Mouse (Mus musculus) kidney, postnatal 25 days (tissue): ENCODE measurements at regions not wholly inside any gene's neighbourhood (a gene's known extent, or its start where the extent isn't known, plus 50 kb on each side); places are given as distances from the start of the nearest gene placed in this dataset.

Source experiments
- DNase-seq, 2 experiments: peaks; one replicate each; pipeline ENCODE4 v3.0.0; 2021; ENCODE audit warnings: mixed read lengths in 2 of 2

DNA sequence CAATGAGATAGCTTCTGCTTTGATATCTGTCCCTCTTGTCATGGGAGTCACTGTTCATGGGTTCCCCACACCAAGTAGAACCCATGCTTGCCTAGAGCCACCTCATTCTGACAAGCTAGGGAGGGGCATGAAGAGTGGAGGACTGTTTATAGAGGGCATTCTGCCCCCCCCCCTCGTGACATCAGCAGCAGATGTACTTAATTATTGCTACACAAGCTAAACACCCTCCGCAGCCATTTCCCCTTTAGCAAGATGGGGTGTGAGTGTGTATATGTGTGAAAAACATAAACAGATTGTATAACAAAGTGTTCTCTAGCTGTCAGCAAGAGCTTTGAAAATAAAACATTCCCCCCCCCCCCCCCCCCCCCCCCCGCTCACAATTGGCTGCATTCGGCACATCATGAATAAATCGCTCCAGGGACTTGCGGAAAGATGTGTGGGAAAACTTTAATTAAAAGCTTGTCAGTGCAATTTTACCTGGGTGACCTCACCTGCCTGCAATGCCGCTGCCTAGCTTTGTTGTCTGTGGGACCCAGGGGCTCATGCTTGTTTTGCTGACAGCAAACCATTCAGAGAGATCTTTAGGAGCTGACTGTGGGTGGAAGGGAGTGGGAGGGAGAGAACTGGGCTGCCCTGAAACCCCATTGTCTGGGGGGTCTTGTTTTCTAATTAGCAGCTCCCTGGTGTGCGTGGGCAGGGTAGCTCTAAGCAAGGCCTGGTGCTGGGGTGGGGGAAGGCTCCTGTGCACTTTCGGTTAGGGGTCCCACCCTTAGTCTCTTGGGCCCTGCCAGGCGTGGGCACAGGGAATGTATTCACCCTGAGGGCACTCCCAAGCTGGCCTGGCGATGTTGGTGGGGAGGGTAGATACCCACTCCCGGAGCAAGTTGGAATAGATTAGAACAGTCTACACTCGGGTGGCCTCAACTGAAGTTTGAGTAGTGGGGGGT lies 63.4 kb downstream of the Irx2 start:
- no peak for DNase-seq

DNA sequence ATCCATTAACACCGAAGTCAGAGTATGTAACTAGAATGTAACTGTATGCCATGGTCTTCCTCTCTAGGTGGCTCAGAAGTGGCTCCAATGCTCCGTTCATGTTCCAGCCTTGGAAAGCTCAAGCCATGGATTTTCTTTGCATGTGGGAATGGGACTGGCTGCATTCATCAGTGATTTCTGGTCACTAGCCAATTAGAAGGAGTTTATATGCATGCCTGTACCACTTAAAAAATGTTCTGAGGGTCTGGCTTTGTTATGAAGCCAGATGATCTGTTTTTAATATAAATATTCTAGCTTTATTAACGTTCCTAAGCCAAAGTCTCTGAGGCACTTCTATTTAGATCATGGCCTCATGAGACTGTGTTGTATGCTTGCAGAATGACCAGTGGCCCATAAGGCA lies 78.8 kb downstream of the Irx2 start:
- DNase-seq: no peak

DNA sequence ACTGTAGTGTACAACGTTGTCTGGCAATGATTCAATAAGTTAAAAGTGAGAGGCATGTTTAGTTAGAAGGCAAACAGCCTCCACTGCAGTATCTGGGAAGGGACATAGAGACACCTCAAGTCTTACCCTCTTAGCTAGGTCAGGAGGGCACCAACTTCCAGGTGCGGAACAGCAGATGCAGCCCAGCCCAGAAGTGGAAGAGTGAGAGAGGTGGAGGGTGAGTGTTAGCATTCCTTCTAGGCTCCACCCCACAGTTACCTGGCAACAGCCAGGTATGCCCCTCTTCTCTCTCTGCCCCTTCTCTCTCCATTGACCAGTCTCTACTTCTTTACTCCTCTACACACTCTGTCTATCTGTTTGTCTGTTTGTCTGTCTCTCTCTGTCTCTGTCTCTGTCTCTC lies 80.1 kb downstream of the Irx2 start:
- no peak for DNase-seq

GRCm38 (mm10) chr13:72710051-72710450 lies 81.4 kb downstream of the Irx2 start:
- no peak for DNase-seq

GRCm38 (mm10) chr13:72711136-72711535 lies 82.5 kb downstream of the Irx2 start:
- DNase-seq: no peak

GRCm38 (mm10) chr13:72711842-72712330 lies 83.3 kb downstream of the Irx2 start:
- DNase-seq: no peak

DNA sequence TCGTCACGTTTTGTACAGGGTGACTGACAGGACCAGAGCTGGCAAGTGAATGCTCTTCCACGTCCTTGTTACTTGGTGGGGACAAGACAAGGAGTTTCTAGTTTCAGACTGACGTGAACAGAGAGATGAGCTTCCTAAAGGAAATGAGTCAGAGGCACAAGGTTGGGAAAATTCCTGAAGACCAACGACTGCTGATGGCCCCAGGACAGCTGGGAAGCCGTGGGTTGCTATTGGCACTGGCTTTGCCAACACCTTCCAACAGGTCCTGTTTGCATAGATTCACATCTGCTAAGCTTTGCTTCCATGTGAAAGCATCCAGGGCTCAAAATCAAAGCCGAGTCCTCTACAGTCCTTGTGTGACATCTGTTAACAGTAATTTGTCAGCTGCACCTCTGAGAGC lies 86.2 kb downstream of the Irx2 start:
- no peak for DNase-seq

DNA sequence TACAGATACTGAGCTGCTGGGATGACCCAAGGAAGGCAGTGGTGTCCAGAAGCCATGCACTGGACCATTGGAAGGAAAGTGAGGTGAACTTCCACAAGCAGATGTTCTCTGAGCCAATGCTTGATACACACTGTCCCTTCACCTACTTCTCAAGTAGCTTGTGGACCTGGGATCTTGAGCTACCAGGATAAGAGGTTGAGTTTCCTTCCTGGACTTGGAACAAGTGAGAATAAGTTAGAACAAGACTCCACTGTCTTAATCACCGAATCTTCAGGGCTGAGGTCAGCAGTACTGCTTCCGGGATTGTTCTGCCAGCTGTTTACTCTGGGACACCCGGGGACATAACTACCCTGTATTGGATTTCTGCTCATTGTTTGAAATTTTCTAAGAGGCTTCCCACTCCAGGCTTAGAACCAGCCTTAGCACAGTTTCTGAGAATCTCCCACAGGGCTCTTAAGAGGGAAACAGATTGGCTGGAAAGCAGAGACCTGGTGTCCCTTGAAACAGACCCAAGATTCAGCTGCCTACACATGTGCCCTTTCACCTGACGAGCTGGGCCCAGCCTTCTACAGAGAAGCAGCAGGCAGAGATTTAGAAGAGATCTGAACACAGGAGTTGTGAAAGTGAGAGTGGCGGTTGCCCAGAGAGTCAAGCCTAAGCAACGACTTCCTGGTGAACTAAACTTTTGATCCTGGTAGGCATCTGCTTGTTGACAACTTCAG lies 87.5 kb downstream of the Irx2 start:
- no peak for DNase-seq

GRCm38 (mm10) chr13:72727126-72727525 lies 98.5 kb downstream of the Irx2 start:
- peak in 1 of 2 experiments; percentile 1 for DNase-seq

- no peak for DNase-seq
Observed at GRCm38 (mm10) chr13:72735916-72736315, 107.3 kb downstream of the Irx2 start.

GRCm38 (mm10) chr13:72736992-72737391 lies 108.4 kb downstream of the Irx2 start:
- DNase-seq: no peak

DNA sequence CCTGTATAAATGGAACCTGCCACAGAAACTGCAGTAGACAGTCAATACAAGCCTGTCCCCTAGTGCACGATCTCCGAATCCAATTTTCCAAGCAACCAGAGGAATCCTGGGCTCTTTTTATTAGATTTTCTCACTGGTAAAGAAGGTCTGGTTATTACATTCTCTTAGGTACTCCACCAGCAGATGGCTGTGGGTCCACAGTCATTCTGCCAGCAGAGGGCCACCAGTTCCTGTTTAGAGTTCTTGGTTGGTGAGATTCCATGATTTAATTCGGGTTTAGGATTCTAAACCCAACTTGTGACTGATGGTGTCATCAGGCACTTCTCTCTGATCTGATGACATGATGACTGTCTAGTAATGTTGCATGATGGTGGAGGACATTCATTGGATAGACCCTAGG lies 118.6 kb downstream of the Irx2 start:
- no peak for DNase-seq

- DNase-seq: no peak
Observed at GRCm38 (mm10) chr13:72755036-72755435, 126.4 kb downstream of the Irx2 start.

DNA sequence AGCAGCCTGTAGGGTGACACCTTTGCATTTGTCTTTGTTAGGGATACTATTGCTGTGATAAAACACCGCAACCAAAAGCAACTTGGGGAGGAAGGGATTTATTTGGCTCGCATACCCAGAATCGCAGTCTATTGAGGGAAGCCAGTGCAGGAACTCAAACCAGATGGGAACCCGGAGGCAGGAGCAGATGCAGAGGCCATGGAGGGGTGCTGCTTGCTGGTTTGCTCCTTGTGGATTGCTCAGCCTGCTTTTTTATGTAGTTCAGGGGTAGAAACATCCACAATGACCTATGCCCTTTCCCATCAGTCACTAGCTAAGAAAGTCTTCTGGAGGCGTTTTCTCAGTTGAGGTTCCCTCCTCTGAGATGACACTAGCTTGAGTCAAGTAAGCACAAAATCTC lies 133.9 kb downstream of the Irx2 start:
- no peak for DNase-seq

GRCm38 (mm10) chr13:72763337-72763736 lies 134.7 kb downstream of the Irx2 start:
- DNase-seq: no peak

- no peak for DNase-seq
Observed at GRCm38 (mm10) chr13:72767306-72767705, 138.7 kb downstream of the Irx2 start.

DNA sequence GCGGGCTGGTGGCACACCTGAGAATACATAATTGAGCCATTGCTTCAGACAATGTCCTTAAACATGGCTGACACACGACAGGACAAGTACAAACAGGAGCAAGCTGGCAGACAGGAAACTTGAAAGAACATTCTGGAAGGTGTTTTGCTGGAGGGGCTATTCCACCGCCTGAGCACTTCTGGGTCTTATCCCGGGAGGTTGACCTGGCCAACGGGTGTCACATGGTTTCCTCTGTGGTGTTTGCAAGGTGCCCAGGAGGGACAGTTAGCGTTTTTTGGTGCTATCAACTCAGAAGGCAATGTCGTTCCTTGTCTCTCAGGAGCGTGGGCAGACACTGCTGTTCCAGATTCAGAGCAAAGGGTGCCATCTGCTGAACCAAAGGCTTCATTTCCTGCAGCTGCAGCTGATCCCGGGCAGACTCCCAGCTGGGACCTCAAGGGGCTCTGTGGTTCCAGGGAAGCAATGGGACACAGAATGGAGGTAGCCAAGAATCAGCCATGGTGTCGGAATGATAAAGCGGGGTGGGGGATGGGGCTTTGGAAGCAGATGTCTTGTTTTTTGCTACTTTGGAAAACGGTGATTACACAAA lies 140.5 kb downstream of the Irx2 start:
- no peak for DNase-seq

DNA sequence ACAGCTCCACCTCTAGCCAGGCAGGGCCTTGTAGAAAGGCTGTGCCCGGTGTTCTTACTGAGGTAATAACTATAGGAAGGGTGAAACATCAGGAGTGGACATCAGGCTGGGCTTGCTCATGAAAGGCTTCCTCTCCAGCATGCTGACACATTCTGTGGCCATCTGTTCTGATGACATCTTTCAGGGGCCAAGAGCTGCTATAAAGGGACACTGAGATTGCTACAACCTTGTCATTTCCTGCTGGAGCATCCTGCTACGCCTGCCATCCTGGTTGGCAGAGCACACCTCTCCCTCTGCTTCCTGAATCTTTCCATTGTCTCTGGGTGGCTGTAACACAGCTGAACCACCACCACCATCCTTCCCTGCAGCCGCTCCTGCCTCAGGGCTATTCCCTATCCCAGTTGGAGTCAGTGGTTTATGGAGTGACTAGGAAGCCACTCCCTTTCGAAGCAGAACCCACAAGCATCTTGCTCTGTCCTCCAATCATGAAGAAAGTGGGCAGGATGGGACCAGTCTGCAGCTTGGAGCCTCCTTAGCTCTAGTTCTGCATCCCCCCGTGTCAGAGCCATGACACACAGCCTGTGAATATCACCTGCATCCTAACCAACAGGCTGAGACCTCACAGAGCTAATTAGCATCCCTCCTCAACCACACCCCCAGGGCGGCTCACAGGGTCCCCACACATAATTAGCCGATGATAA lies 154.6 kb downstream of the Irx2 start:
- DNase-seq: no peak

GRCm38 (mm10) chr13:72783727-72784070 lies 155.1 kb downstream of the Irx2 start:
- no peak for DNase-seq

- DNase-seq: no peak
Observed at GRCm38 (mm10) chr13:72792695-72793094, 164.1 kb downstream of the Irx2 start.

DNA sequence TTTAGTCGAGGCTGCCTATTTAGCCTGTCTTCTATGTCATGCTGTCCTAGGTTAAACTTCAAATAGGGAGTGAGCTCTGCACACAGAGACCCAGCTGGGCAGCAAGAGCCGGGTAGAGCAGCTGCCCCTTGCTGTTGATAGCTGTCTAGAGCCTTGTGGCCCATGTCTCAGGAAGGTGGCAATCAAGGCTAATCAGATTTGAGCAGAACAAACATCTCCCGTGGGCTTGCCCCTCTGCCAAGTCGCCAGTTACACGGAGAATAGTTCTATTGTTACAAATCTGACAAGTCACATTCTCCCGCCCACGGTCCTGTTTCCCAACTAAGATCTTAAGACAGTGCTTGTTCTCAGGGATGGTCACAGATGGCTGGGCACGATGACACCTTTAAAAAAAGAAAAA lies 171.4 kb downstream of the Irx2 start:
- DNase-seq: no peak

DNA sequence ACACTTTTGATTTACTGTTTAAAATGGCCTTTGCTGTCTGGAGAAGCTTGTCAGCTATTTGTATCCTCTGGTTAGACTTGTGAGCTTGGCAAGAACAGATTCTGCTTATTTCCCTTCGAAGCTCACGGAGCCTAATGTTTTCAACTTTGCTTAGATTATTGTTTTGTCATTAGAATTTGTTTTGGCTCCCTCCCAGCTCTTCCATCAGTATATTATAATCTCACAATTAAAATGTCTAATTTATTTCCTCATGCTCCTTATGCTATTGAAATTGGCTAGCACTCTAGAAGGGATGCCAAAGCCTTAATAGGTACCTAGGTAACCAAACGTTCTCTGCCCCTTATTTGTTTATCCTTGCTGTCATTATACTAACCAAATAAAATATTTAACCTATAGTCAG lies 171.9 kb downstream of the Irx2 start:
- no peak for DNase-seq

GRCm38 (mm10) chr13:72803374-72803773 lies 174.8 kb downstream of the Irx2 start:
- no peak for DNase-seq
